Mouse (Mus musculus): ENCODE results near the gene Hoxa3. TPM values are rescaled to one million over a fixed set of nuclear protein-coding genes. Genes with fewer than 3 reads are reported as not detected.

Hoxa3 gene
- total RNA-seq, 2 experiments from 2014 or later: not detected

DNA sequence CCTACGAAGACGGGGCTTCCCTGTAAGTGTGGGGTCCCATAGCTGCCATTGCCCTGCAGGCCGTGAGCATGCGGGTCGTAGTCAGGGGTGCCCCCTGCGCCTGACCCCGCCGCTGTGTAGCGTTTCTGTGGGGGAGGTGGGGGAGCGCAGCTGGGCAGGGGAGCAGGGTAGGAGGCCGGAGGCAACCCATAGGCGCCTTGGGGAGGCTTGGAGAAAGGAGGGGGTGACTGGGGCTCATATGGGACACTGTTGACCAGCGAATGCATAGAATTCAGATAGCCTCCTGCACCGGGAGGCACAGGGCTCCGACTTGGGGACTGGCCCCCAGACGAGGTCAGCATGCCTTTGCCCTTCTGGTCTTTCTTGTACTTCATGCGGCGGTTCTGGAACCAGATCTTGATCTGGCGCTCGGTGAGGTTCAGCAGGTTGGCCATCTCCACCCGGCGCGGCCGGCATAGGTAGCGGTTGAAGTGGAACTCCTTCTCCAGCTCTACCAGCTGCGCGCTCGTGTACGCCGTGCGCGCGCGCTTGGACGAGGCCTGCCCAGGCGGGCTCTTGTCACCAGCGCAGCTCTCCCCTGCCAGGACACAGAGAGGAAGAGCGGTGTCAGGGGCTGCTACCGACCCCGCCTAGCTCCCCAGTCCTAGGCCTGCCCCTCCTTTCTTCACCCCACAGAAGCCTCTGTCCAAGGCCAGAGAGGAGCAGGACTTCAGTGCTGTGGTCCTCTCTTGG, 42.8 kb downstream of the Hoxa3 start:
- no peak for DNase-seq (ENCODE audit: low spot score in 2 of 2)

DNA sequence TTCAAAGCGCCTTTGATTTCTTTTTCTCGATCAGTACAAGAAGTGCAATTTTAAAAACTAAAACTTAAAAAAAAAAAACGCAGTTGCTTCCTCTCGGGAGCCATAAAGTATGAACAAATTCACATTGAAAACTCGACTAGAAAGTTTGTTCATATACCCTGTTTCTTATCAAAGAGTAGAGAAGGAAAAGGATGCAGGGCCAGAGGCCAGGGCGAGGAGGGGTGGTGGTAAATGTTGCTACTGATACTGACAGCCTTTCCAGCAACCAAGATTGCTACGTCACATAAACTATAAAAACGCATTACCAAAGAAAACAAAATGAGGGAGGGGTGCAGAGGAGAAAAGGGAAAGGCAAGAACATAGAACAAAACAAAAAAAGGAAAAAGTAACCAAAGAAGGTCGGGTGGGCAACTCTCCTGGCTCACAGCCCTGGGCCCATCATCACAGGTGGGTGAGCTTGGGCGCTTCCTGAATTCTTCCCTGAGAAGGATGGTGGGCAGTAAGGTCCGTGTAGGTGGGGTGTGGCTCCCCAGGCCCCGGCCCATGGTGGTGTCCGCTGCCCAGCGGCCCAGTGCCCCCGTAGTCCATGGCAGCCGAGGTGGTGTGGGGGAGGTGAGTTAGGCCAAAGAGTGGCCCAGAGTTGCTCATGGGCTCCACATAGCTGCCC, 43.5 kb downstream of the Hoxa3 start:
- DNase-seq (ENCODE audit: low spot score in 2 of 2): no peak

DNA sequence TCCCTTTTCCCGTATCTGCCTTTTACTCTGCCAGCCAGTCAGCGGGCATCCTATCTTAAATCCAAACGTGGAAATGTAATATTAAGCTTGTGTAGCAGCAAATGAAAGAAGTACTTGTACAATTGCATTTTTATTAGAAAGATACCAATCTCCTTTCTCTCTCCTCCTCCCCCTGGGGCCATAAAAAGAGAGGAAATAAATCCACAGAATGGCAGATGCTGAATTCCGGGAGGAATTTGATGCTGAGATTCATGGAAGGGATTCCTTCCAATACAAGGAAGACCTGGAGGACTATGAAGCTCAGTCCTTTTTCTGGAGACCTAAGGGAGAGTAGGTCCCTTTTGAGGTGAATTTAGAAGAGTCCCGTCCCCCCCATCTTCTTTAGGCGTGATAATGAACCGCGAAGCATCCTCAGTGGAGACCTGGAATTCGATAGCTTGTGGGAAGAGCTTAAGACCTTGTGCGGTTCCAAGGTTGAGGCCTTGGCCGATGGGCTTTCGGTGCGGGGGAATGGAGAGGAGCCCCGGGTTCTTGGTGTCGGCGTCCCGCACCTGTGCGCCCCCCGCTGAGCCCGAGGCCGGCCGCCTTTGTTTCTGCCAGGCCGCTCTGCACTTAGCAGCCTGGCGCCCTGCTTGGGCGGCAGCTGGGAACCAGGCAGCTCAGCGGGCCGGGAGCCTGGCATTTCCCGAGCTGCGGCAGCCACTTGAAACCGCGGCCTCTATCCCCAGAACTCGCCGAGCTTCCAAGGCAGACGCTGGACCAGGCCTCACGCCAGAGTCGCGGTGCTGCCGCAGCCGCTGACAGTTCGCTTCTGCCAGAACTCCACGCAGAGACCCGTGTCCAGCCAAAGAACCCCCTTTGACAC, 44.7 kb downstream of the Hoxa3 start:
- DNase-seq (ENCODE audit: low spot score in 2 of 2): no peak

DNA sequence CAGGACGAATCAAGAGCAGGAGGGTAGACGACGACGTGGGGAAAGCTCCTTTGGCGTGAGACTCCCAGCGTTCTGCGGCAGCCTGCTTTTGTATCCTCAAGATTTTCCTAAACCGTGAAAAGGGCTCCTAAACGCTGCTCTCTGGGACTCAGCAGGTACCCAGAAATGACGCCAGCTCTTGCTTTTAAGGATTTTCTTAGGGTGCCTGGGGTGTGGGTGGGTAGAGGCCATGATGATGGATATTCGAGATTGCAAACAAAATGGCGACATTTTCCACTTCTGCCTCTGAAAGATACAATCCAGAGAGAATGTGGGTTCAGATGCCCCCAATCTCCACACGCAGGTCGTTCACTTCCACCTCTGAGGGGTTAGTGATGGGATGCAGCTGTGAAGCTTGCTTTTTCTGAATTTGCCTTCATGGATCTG, 45.4 kb downstream of the Hoxa3 start:
- no peak for DNase-seq (ENCODE audit: low spot score in 2 of 2)

DNA sequence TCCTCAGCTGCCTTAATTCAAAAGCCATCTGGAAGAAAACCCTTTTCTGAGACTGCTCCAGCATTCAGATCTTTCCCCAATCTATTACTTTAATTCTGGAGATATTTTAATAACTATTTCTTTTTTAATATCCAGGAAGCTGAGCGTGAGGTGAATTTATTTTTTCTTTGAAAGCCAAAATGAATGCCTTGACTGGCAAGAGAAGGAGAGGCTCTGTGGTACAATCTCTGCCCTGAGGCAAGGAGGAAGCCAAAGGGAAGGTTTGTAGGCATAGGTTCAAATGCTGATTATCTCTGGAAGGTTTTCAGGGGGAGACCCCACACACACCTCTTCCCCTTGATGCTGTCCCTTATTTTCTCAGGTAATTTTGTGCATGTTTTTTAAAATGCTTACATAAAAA, 46.0 kb downstream of the Hoxa3 start:
- no peak for DNase-seq (ENCODE audit: low spot score in 2 of 2)

DNA sequence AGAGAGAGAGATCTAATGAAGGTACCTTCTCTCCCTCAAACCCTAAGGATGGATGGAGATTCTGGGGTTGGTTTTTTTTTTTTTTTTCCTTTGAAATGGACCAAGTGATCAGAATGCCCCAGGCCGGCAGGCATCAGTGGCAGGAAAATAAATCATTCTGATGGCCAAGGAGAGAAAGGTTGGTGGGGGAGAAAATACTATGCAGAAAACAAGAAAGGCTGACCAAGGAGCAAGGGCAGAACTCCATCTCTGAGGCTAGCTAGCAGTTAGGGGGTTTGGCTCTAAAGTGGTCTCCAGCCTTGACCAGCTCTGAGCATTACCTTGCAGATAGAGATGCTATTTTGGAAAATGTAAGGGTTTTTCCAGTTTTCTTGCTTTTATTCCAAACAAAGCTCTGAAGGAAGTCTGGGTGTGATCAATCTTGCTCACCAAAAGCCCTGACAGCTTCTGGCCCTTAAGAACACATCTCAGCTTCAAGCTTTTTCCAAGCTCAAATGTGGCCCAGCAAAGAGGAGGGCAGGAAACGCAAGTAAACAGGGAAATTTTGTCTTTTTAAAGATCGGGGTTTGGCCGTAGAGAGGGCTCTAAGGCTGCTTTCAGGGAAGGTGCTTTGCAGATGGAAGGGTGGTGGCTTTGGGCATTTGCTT, 46.6 kb downstream of the Hoxa3 start:
- DNase-seq (ENCODE audit: low spot score in 2 of 2): no peak

DNA sequence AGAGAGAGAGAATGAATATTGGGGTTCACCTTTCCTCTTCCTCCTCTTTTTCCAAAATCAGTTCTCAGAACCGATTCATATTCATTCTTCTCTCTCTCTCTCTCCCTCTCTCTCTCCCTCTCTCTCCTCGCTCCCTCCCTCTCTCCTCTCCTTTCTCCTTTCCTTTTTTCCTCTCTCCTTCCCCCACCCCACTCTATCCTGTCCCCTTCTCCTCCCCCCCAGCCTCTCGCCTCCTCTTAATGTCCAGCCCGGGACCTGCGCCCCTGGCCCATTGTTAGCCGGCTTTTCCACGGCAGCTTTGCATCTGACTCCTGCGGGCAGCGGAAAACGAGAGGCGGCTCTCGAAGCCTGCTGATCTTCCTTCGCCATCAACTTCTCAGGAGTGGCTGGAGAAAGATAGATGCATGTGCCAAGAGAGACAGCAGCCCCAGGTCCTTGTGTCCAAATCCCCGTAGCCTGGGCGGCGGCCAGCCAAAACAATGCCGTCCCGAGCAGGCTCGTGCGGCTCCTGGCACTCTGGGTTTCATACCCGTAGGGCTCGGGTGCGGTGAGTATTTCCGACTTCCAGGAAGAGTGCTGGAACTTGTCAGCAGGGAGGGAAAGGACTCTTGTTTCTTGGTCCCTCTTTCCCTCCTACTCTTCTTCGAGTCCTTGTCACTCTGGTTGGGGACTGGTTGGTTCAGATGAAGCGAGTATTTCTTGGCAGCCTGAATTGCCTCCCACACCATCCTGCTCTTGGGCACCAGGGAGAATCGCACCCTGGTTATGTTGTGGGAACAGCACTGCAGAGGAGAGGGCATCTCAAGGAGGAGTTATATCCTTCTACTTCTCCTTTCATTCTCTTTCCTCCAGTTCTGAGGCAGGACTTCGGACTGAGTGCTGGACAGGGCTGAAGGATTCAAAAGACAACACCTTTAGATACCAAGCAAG, 47.4 kb downstream of the Hoxa3 start:
- DNase-seq (ENCODE audit: low spot score in 2 of 2): no peak

DNA sequence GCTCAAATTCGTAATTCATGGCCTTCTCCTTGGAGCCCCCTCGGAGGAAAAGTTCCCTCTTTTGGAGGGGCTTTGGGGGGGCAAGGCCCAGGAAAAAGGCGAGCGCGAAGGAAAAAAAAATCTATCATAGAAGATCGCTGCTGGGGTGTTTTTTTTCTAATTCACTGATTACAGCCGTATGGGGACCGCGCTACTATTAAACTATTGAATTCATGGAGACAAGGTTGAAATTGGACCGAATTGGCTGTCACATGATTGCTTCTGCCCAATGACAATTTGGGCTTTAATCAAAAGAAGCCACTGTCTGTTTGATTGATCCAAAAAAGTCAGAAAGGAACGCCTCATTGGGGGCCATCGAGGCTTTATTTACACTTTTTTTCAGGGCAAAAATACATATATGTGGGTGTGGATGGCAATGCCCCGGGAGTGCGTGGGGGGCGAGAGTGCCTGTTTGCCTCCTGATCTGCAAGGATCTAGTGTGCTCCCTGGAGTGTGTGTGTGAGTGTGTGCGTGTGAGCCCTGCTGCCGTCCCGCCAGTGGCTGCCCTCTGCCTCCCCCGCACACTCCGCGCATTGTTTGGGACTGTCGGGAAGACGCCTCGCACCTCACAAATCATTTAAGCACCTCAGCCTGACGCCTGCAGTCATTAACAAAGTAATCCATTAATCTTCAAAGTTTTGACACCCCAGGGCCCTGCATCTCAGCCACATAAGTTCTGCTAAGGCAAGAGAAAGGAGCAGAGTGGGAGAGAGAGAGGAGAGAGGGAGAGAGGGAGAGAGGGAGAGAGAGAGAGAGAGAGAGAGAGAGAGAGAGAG, 48.3 kb downstream of the Hoxa3 start, which contains the start of gene Hoxa2:
Gene Hoxa2 (minus strand): TSS at position 206 of the 815 bp plus-strand sequence.
- DNase-seq (ENCODE audit: low spot score in 2 of 2): no peak

DNA sequence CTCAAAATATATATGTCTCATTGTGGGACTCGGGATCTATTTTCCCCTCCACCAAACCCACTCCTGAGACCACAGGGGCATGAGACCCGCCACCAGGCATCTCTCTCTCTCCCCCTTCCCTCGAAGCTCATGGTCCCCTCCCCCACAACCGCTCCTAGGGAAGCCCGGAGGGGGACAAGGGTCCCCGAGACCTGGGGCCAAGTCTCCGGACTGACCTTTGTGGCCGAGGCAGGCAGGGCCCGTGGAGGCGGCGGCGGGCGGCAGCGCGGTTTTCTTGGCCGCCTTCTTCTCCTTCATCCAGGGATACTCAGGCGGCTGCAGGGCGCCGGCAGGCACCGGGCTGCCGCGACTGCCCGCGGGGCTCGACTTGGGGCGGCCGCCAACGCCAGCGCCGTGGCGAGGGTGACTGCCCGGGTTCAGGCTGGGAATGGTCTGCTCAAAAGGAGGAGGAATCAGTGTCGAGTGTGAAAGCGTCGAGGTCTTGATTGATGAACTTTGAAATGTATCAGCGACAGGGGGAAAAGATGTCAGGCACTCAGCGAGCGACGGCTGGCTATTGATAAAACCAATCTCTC, 49.0 kb downstream of the Hoxa3 start:
- DNase-seq (ENCODE audit: low spot score in 2 of 2): no peak

DNA sequence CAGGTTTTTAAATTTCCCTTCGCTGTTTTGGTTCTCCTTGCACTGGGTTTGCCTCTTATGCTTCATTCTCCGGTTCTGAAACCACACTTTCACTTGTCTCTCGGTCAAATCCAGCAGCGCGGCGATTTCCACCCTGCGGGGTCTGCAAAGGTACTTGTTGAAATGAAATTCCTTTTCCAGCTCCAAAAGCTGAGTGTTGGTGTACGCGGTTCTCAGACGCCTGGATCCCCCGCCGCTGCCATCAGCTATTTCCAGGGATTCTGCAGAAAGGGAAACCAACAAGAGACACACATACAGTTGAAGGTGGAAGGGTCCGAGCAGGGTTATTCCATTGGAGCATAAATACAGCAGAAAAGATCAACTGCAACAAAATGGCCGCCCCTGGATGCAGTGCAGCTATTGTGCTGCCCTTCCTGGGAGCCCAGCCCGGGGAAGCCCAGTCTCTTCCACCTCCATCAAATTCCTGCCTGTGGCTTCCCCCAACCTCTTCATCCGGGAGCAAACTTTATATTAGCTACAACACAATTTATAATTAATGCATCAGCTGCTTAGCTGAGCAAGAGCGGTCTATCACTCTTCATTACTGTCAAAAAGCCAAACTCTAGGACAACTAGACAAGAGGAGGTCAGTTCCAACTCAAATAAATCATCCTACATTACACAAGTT, 49.6 kb downstream of the Hoxa3 start:
- DNase-seq (ENCODE audit: low spot score in 2 of 2): no peak

DNA sequence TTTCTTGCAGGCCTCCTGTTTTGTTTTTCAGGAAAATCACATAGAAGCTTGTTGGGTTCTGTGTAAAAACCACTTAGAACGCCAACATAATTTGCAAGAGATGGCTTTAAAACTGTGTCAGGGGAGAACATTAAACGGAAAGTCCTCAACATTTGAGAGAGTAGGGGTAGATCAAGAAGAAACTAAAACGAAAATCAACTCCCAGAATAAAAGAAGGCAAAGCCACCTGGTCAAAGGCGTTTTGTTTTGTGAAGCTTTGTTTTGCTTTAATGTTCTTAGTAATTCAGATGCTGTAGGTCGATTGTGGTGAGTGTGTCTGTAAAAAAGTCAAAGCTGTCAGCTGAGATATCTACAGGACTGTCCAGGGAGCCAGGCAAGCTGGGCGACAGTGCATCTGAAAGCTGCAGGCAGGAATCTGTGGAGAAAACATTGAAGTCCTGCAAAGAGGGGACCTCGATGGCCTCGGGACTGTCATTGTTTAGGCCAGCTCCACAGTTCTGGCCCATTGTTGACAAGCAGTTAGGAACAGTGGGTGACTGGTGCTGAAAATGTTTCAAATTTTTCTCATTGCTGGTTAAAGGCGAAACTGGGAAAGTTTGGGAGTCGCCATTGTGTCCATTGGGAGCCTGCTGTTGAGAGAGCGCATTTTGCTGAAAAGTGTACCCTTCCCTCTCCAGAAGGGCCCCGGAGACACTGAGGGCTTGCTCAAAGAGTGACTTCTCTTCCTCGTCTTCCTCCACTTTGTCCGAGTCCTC, 50.3 kb downstream of the Hoxa3 start:
- DNase-seq (ENCODE audit: low spot score in 2 of 2): no peak

DNA sequence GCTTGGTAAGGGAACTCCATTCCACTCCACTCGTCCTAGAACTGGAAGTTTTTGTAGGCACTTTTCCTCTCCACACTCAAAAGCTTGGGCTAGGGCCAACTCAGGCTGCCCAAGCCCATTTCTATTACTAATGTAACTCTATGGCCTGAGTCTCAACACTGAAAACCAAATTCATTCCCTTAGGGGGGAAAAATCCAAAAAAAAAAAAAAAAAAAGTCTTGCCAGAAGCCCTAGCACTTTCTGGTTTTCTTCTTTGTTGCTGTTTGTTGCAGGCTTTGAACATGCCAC, 51.1 kb downstream of the Hoxa3 start:
- no peak for DNase-seq (ENCODE audit: low spot score in 2 of 2)

DNA sequence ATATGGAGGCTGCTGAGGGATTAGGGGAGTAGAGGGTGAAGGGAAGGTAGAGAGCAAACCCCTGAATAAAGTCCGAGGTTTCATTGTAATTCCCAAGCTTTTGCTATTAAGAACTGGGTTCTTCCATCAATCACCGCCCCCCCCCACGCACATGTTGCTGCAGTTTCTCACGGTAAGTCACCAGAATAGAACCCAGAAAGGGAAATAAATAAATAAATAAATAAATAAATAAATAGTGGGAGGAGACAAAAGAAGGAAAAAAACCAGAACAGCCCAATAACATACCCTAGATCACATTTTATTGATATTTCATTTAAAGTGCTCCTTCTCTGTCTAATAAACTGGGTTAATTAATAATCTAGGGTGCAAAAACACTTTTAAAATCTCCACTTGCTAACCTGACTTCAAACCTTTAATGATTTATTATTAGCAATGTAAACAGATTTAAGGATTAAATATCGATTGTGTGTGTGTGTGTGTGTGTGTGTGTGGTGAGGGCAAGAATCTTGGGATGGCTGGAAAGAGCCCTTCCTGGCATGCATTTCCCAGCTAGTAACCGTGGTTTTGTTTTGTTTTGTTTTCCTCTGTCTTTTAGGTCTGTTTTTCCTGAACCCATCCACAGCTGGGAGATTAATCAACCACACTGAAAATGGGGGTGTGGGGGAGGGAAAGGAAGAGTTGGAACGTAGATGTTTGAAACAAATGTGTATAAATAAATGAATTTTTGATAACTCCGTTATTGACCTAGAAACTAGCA, 51.6 kb downstream of the Hoxa3 start:
- no peak for DNase-seq (ENCODE audit: low spot score in 2 of 2)

DNA sequence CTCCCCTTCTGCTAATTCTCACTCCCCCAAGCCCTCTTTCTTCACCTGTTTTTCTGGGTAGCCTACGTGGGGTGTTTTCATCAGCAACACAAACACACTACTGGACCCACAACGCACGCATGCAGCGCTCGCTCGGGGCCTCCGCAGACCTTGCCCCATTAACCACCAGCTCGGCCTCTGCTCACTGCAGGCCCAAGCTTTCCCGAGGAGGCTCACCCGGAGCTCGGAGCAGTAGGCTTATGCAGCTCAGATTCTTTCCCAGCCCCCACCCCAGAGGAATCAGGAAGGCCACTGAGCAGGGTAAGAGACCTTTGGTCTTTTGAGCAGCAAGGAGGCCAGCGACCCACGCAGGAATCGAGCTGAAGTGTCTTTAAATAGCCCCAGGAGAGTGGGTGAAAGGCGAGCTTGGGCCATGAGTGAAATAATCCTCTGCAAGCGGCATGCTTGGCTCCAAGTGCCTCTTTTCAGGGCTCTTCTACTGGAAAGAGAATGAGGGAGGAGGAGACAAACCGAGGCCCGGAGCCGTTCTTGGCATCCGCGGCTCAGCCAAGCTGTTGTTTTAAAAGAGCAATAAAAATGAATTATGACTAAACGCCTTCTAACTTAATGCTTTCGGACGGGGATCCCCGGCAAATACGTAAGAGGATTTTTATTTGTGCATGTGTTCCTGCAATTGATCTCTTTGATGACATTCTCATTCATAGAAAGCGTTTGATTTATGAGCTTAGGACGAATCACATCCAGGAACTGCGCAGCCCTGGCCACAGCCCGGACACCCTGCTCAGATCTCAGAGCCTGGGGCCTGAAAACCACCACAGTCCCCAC, 52.4 kb downstream of the Hoxa3 start:
- DNase-seq (ENCODE audit: low spot score in 2 of 2): no peak

DNA sequence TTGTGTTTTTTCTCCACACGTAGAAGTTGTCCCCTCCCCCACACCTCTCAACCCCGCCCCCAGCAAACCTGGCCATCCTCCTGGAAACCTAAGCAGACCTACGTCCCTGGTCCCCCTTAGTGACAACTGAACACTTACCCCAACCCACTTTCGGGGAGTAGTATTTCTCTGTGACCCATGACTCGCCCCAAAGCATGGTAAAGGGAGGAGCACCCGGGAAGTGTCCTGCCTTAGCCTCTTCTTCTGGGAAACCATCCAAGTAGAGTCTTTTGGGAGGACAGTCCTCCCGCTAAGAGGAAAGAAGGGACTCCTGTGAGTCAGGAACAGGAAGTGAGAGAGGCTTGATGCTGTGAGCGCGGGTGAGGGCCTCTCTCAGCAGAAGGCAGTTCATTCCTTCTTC, 53.2 kb downstream of the Hoxa3 start:
- no peak for DNase-seq (ENCODE audit: low spot score in 2 of 2)

DNA sequence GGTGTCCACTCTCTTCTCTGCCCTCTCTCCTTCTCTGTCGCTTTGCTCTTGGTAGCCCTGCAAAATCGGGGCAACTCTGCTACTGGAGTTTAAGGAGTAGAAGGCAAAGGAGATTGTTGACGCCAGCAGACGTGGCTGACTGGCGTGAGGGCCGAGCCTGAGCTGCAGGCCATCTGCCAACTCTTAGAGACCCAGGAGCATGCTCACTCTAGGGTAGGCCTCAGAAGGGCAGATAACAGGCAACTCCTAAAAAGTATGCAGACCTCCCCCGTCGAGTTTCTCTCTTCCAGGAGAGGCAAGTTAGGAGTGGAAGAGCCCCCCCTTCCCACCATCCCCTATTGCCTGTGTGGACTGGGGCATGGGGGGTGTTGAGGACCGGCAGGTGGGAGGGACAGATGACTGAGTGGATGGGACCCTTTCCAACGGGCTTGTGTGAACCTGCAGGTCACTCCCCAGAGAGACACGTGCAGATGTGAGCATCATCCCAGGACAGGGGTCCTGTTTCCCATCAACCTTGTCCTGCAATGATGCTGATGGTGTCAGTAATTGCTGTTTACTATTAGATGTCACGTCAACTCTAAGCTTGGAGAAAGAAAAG, 53.9 kb downstream of the Hoxa3 start:
- no peak for DNase-seq (ENCODE audit: low spot score in 2 of 2)
